ENCODE assay signal across 1 mouse cellular context in genomic region chr15:78422046-78422956, GRCm38 (mm10).
TF ChIP-seq lines count a peak whose summit lies in the region.

No protein-coding gene starts in this region.

TF ChIP-seq in C2C12, 6 proteins besides CTCF, POLR2A, EP300 and RAD21:
- TF ChIP-seq USF1 (IDR thresholded peaks at IDR 0.05; ENCODE audit: low read depth) (no peak), CEBPB (IDR thresholded peaks at IDR 0.05; ENCODE audit: low read depth) (no peak), MAX (IDR thresholded peaks at IDR 0.05) (no peak), MYOD1 (IDR thresholded peaks at IDR 0.05; ENCODE audit: control insufficient read depth, insufficient read length, low read depth) (no peak), MYOG (IDR thresholded peaks at IDR 0.05; ENCODE audit: control insufficient read depth, extremely low read depth, insufficient read length) (no peak), FOSL1 (IDR thresholded peaks at IDR 0.05; ENCODE audit: insufficient read depth, low read length, poor library complexity, severe bottlenecking) (no peak)
